Mouse (Mus musculus): ENCODE data around the gene Gm13178. TPM values are rescaled to one million over a fixed set of nuclear protein-coding genes. Genes with fewer than 3 reads are reported as not detected.
A peak's percentile ranks its signal among the peaks of the same experiment; 100 is the strongest.

Gm13178 gene
- polyA plus RNA-seq (2014; fragmentation: Nextera tagmentation; extraction: Ambion mirVana) = not detected in 2 replicates

GRCm38 (mm10) chr4:144721304-144721703, at the start of gene Gm13178:
Gm13178 (minus strand) TSS chr4:144721404.
- Histone ChIP-seq H3K9me3 (ENCODE audit: control insufficient read depth, low read length) (0 out of 2 replicates have a peak, but pooled peaks cover 2% of the 10 kb centered on the region), H3K9ac (ENCODE audit: low read depth, low read length) (no peak within 1 kb of the TSS), H3K4me1 (replicated peaks; ENCODE audit: control insufficient read depth, insufficient read depth, low read length) (no peaks in the 10 kb centered on the region), H3K36me3 (ENCODE audit: control insufficient read depth, insufficient read depth, low read length) (no peaks in the 10 kb centered on the region), H3K4me2 (no peak within 1 kb of the TSS), H3K27me3 (replicated peaks; ENCODE audit: control insufficient read depth, insufficient read depth, low read length) (no peaks in the 10 kb centered on the region), H3K27ac (ENCODE audit: low read depth, low read length) (no peak within 1 kb of the TSS), H3K4me3 (ENCODE audit: low read depth, low read length) (no peak within 1 kb of the TSS)
- ATAC-seq (replicated peaks; ENCODE audit: low FRiP score) (no peak), DNase-seq (ENCODE audit: low spot score) (no peak)
- WGBS = 83% methylated on average over 1 of the region's 1 CpGs

- H3K4me1 ChIP-seq (replicated peaks; ENCODE audit: control insufficient read depth, insufficient read depth, low read length) = no peaks in the 10 kb centered on the region
- no peak overlapping the region for H3K27ac ChIP-seq (ENCODE audit: low read depth, low read length)
- DNase-seq (ENCODE audit: low spot score) (no peak), ATAC-seq (replicated peaks; ENCODE audit: low FRiP score) (no peak; the same call in 1 of the 2 replicates)
- no peak overlapping the region for H3K4me3 ChIP-seq (ENCODE audit: low read depth, low read length)
- H3K9me3 ChIP-seq (ENCODE audit: control insufficient read depth, low read length) = no peaks in the 10 kb centered on the region
- H3K27me3 ChIP-seq (replicated peaks; ENCODE audit: control insufficient read depth, insufficient read depth, low read length) = no peaks in the 10 kb centered on the region
- no peaks in the 10 kb centered on the region for H3K36me3 ChIP-seq (ENCODE audit: control insufficient read depth, insufficient read depth, low read length)
- WGBS = 37% methylated on average over 2 of the region's 2 CpGs
- H3K9ac ChIP-seq (ENCODE audit: low read depth, low read length) = no peak overlapping the region
- H3K4me2 ChIP-seq = no peak overlapping the region
These were observed 44.5 kb upstream of the Gm13178 start for GRCm38 (mm10) chr4:144765722-144766121.

- 38% methylated on average over 1 of the region's 1 CpGs for WGBS
- ATAC-seq (replicated peaks; ENCODE audit: low FRiP score) (no peak), DNase-seq (ENCODE audit: low spot score) (no peak)
- Histone ChIP-seq H3K9ac (ENCODE audit: low read depth, low read length) (no peak overlapping the region), H3K27me3 (replicated peaks; ENCODE audit: control insufficient read depth, insufficient read depth, low read length) (no peaks in the 10 kb centered on the region), H3K4me1 (replicated peaks; ENCODE audit: control insufficient read depth, insufficient read depth, low read length) (no peaks in the 10 kb centered on the region), H3K27ac (ENCODE audit: low read depth, low read length) (no peak overlapping the region), H3K4me2 (no peak overlapping the region), H3K36me3 (ENCODE audit: control insufficient read depth, insufficient read depth, low read length) (no peaks in the 10 kb centered on the region), H3K4me3 (ENCODE audit: low read depth, low read length) (no peak overlapping the region), H3K9me3 (ENCODE audit: control insufficient read depth, low read length) (no peaks in the 10 kb centered on the region)
These were observed 27.9 kb upstream of the Gm13178 start for GRCm38 (mm10) chr4:144749139-144749538.

GRCm38 (mm10) chr4:144719691-144720090, 1.5 kb downstream of the Gm13178 start:
- H3K9me3 ChIP-seq (ENCODE audit: control insufficient read depth, low read length) = 0 out of 2 replicates have a peak, but pooled peaks cover 2% of the 10 kb centered on the region
- H3K4me1 ChIP-seq (replicated peaks; ENCODE audit: control insufficient read depth, insufficient read depth, low read length) = no peaks in the 10 kb centered on the region
- DNase-seq (ENCODE audit: low spot score) (no peak), ATAC-seq (replicated peaks; ENCODE audit: low FRiP score) (no peak)
- no peak overlapping the region for H3K4me2 ChIP-seq
- no peak overlapping the region for H3K27ac ChIP-seq (ENCODE audit: low read depth, low read length)
- WGBS = 93% methylated on average over 1 of the region's 1 CpGs
- no peaks in the 10 kb centered on the region for H3K36me3 ChIP-seq (ENCODE audit: control insufficient read depth, insufficient read depth, low read length)
- no peaks in the 10 kb centered on the region for H3K27me3 ChIP-seq (replicated peaks; ENCODE audit: control insufficient read depth, insufficient read depth, low read length)
- no peak overlapping the region for H3K9ac ChIP-seq (ENCODE audit: low read depth, low read length)
- no peak overlapping the region for H3K4me3 ChIP-seq (ENCODE audit: low read depth, low read length)

GRCm38 (mm10) chr4:144718288-144718687, 2.9 kb downstream of the Gm13178 start:
- no peak overlapping the region for H3K9ac ChIP-seq (ENCODE audit: low read depth, low read length)
- DNase-seq (ENCODE audit: low spot score) (no peak), ATAC-seq (replicated peaks; ENCODE audit: low FRiP score) (peak; percentile 38)
- no peaks in the 10 kb centered on the region for H3K27me3 ChIP-seq (replicated peaks; ENCODE audit: control insufficient read depth, insufficient read depth, low read length)
- H3K4me1 ChIP-seq (replicated peaks; ENCODE audit: control insufficient read depth, insufficient read depth, low read length) = no peaks in the 10 kb centered on the region
- 53% methylated on average over 1 of the region's 1 CpGs for WGBS
- 0 out of 2 replicates have a peak, but pooled peaks cover 2% of the 10 kb centered on the region for H3K9me3 ChIP-seq (ENCODE audit: control insufficient read depth, low read length)
- H3K27ac ChIP-seq (ENCODE audit: low read depth, low read length) = no peak overlapping the region
- no peak overlapping the region for H3K4me3 ChIP-seq (ENCODE audit: low read depth, low read length)
- no peak overlapping the region for H3K4me2 ChIP-seq
- no peaks in the 10 kb centered on the region for H3K36me3 ChIP-seq (ENCODE audit: control insufficient read depth, insufficient read depth, low read length)

- Histone ChIP-seq H3K27me3 (replicated peaks; ENCODE audit: control insufficient read depth, insufficient read depth, low read length) (no peaks in the 10 kb centered on the region), H3K9ac (ENCODE audit: low read depth, low read length) (no peak within 1 kb of the TSS), H3K4me2 (no peak within 1 kb of the TSS), H3K4me3 (ENCODE audit: low read depth, low read length) (no peak within 1 kb of the TSS), H3K4me1 (replicated peaks; ENCODE audit: control insufficient read depth, insufficient read depth, low read length) (no peaks in the 10 kb centered on the region), H3K9me3 (ENCODE audit: control insufficient read depth, low read length) (no peaks in the 10 kb centered on the region), H3K27ac (ENCODE audit: low read depth, low read length) (no peak within 1 kb of the TSS), H3K36me3 (ENCODE audit: control insufficient read depth, insufficient read depth, low read length) (no peaks in the 10 kb centered on the region)
- whole genome bisulfite sequencing = 51% methylated on average over 2 of the region's 2 CpGs
- no peak for ATAC-seq (replicated peaks; ENCODE audit: low FRiP score)
- DNase-seq (ENCODE audit: low spot score) = no peak
These were observed 34.9 kb downstream of the Gm13178 start, which contains the start of gene Gm436 for GRCm38 (mm10) chr4:144686268-144686667. Gm436 (minus strand) TSS chr4:144686368.

Other genes starting within 250 kb of the Gm13178 start
- not detected in 2 replicates for gene 9430007A20Rik, start 201.6 kb downstream of the Gm13178 start, polyA plus RNA-seq (2014; fragmentation: Nextera tagmentation; extraction: Ambion mirVana)
- gene Gm13124, start 156.3 kb downstream of the Gm13178 start, polyA plus RNA-seq (2014; fragmentation: Nextera tagmentation; extraction: Ambion mirVana) = not detected in 2 replicates
- gene Aadacl4, start 107.7 kb downstream of the Gm13178 start, polyA plus RNA-seq (2014; fragmentation: Nextera tagmentation; extraction: Ambion mirVana) = not detected in 2 replicates
- gene Gm436, start 35.0 kb downstream of the Gm13178 start, polyA plus RNA-seq (2014; fragmentation: Nextera tagmentation; extraction: Ambion mirVana) = not detected in 2 replicates
- gene Gm438, start 65.2 kb upstream of the Gm13178 start, polyA plus RNA-seq (2014; fragmentation: Nextera tagmentation; extraction: Ambion mirVana) = not detected in 2 replicates
- 42.9 and 45.3 TPM in 2 replicates for gene Dhrs3, start 171.4 kb upstream of the Gm13178 start, polyA plus RNA-seq (2014; fragmentation: Nextera tagmentation; extraction: Ambion mirVana)

Data from liver, embryonic 11.5 days (tissue).